Mouse (Mus musculus) olfactory bulb, adult 2 months (tissue): Measurements from ENCODE around the gene Zfp639.

ENCODE experiments used
- CTCF ChIP-seq: fragments of 200-500 bp; IDR thresholded peaks from 2 replicates; pipeline ENCODE4 v1.5.1; 2012; ENCODE audit warnings: low read depth, mild to moderate bottlenecking, low read length, moderate library complexity; ENCODE audit not compliant: insufficient read depth
- POLR2A ChIP-seq: fragments of 200-500 bp; IDR thresholded peaks from 2 replicates; pipeline ENCODE4 v1.6.1; 2012; ENCODE audit warnings: mild to moderate bottlenecking, low read depth, low read length, moderate library complexity; ENCODE audit not compliant: insufficient read depth

GRCm38 (mm10) chr3:32527181-32527580 is 17.1 kb downstream of the Zfp639 start:
- TF ChIP-seq CTCF: no peak
- no peak for TF ChIP-seq POLR2A
